Mouse (Mus musculus): Measurements from ENCODE around the gene Catip.
"Not testable (repeated sequence)": the region's sequence is repeated elsewhere in the genome, so short reads cannot be mapped to it uniquely, and the experiment has no call there.

Gene Catip

GRCm38 (mm10) chr1:74361812-74362211, at the start of gene Catip:
TSS of gene Catip (plus strand) at chr1:74362108.
- in situ Hi-C loops (cut with MboI; ENCODE audit: unreplicated experiment in 2 of 2): loop anchor here (5.0 kb wide), 3 partner anchors 50 to 160 kb away; no protein-coding TSS in a partner anchor

- in situ Hi-C loops (cut with MboI; ENCODE audit: unreplicated experiment in 2 of 2): loop anchor here (5.0 kb wide), 4 partner anchors 49 to 106 kb away; partner anchors contain the start of genes Catip (in 2 of the 2) and Ctdsp1 (in 1 of the 2)
These were observed 48.7 kb upstream of the Catip start for GRCm38 (mm10) chr1:74313049-74313692.

- in situ Hi-C loops (cut with MboI; ENCODE audit: unreplicated experiment in 2 of 2): loop anchor here (5.0 kb wide), 4 partner anchors 48 to 107 kb away; partner anchors contain the start of genes Catip (in 2 of the 2) and Ctdsp1 (in 1 of the 2)
These were observed 47.1 kb upstream of the Catip start for GRCm38 (mm10) chr1:74314796-74315195.

GRCm38 (mm10) chr1:74316114-74316827, 45.6 kb upstream of the Catip start:
- in situ Hi-C loops (cut with MboI; ENCODE audit: unreplicated experiment in 2 of 2): no loop called here

- in situ Hi-C loops (cut with MboI; ENCODE audit: unreplicated experiment in 2 of 2): no loop called here
These were observed 43.2 kb upstream of the Catip start for GRCm38 (mm10) chr1:74318711-74319110.

- in situ Hi-C loops (cut with MboI; ENCODE audit: unreplicated experiment in 2 of 2): no loop called here
These were observed 40.5 kb upstream of the Catip start for GRCm38 (mm10) chr1:74321396-74321795.

- in situ Hi-C loops (cut with MboI; ENCODE audit: unreplicated experiment in 2 of 2): not testable (repeated sequence)
These were observed 35.0 kb upstream of the Catip start for GRCm38 (mm10) chr1:74326916-74327315.

GRCm38 (mm10) chr1:74329899-74330431, 31.9 kb upstream of the Catip start:
- in situ Hi-C loops (cut with MboI; ENCODE audit: unreplicated experiment in 2 of 2): no loop called here

GRCm38 (mm10) chr1:74331046-74331681, 30.7 kb upstream of the Catip start:
- in situ Hi-C loops (cut with MboI; ENCODE audit: unreplicated experiment in 2 of 2): no loop called here

- in situ Hi-C loops (cut with MboI; ENCODE audit: unreplicated experiment in 2 of 2): no loop called here
These were observed 29.6 kb upstream of the Catip start for GRCm38 (mm10) chr1:74332241-74332763.

GRCm38 (mm10) chr1:74332930-74333329, 29.0 kb upstream of the Catip start:
- in situ Hi-C loops (cut with MboI; ENCODE audit: unreplicated experiment in 2 of 2): no loop called here

- in situ Hi-C loops (cut with MboI; ENCODE audit: unreplicated experiment in 2 of 2): no loop called here
These were observed 27.3 kb upstream of the Catip start for GRCm38 (mm10) chr1:74334607-74335006.

GRCm38 (mm10) chr1:74335033-74335432, 26.9 kb upstream of the Catip start:
- in situ Hi-C loops (cut with MboI; ENCODE audit: unreplicated experiment in 2 of 2): no loop called here

- in situ Hi-C loops (cut with MboI; ENCODE audit: unreplicated experiment in 2 of 2): no loop called here
These were observed 26.3 kb upstream of the Catip start for GRCm38 (mm10) chr1:74335436-74336170.

- in situ Hi-C loops (cut with MboI; ENCODE audit: unreplicated experiment in 2 of 2): no loop called here
These were observed 24.6 kb upstream of the Catip start for GRCm38 (mm10) chr1:74337241-74337771.

- in situ Hi-C loops (cut with MboI; ENCODE audit: unreplicated experiment in 2 of 2): no loop called here
These were observed 23.9 kb upstream of the Catip start for GRCm38 (mm10) chr1:74338013-74338412.

GRCm38 (mm10) chr1:74338626-74339025, 23.3 kb upstream of the Catip start:
- in situ Hi-C loops (cut with MboI; ENCODE audit: unreplicated experiment in 2 of 2): no loop called here

GRCm38 (mm10) chr1:74339917-74340316, 22.0 kb upstream of the Catip start:
- in situ Hi-C loops (cut with MboI; ENCODE audit: unreplicated experiment in 2 of 2): no loop called here

GRCm38 (mm10) chr1:74340361-74340764, 21.5 kb upstream of the Catip start:
- in situ Hi-C loops (cut with MboI; ENCODE audit: unreplicated experiment in 2 of 2): no loop called here

- in situ Hi-C loops (cut with MboI; ENCODE audit: unreplicated experiment in 2 of 2): not testable (repeated sequence)
These were observed 20.9 kb upstream of the Catip start for GRCm38 (mm10) chr1:74340992-74341391.

All from v-Abl transformed pro-B cells (cell line).